Mouse (Mus musculus) midbrain, embryonic 13.5 days (tissue): ENCODE data around the gene Wdr61. TPM values are rescaled to one million over a fixed set of nuclear protein-coding genes. Genes with fewer than 3 reads are reported as not detected.

Source experiments
- ATAC-seq: fragments of 200-750 bp; cut with Nextera tagmentation; 2 replicates; pipeline ENCODE4 v1.8.0; 2017; ENCODE audit warnings: mild to moderate bottlenecking, moderate TSS enrichment, moderate library complexity
- H3K27ac ChIP-seq: fragments of 300-500 bp; sonication (generic); 2 replicates; pipeline ENCODE4 v1.5.1; 2015; ENCODE audit warnings: inconsistent platforms, mild to moderate bottlenecking, moderate library complexity
- H3K27me3 ChIP-seq: fragments of 300-500 bp; sonication (generic); 2 replicates; pipeline ENCODE4 v1.6.1; 2015; ENCODE audit warnings: mild to moderate bottlenecking, inconsistent platforms
- H3K36me3 ChIP-seq: fragments of 300-500 bp; sonication (generic); 2 replicates; pipeline ENCODE4 v1.6.1; 2015; ENCODE audit warnings: mild to moderate bottlenecking, inconsistent platforms
- H3K4me1 ChIP-seq: fragments of 300-500 bp; sonication (generic); replicated peaks from 2 replicates; pipeline ENCODE4 v1.6.1; 2015; ENCODE audit warnings: inconsistent platforms
- H3K4me2 ChIP-seq: fragments of 300-500 bp; sonication (generic); replicated peaks from 2 replicates; pipeline ENCODE4 v1.6.1; 2015; ENCODE audit warnings: moderate library complexity, mild to moderate bottlenecking, inconsistent platforms
- H3K4me3 ChIP-seq: fragments of 300-500 bp; sonication (generic); replicated peaks from 2 replicates; pipeline ENCODE4 v1.5.1; 2015; ENCODE audit warnings: mild to moderate bottlenecking, inconsistent platforms
- H3K9ac ChIP-seq: fragments of 300-500 bp; sonication (generic); replicated peaks from 2 replicates; pipeline ENCODE4 v1.6.1; 2015; ENCODE audit warnings: mild to moderate bottlenecking, inconsistent platforms
- H3K9me3 ChIP-seq: fragments of 300-500 bp; sonication (generic); 2 replicates; pipeline ENCODE4 v1.6.1; 2016; ENCODE audit warnings: mild to moderate bottlenecking, inconsistent platforms
- WGBS: fragments of 180-500 bp; shearing (Covaris S2); methylation state at CpG from one replicate; pipeline ENCODE4 v1.1.7; 2015; 5-methylcytosine and 5-hydroxymethylcytosine counted together
- polyA plus RNA-seq: library from polyadenylated mRNA; unstranded; fragments of >200 nt; fragmentation: Nextera tagmentation; extraction: Ambion mirVana; gene quantifications from 2 replicates; pipeline ENCODE4 v1.2.1, GENCODE M21; 2015

Wdr61 gene
- polyA plus RNA-seq, 1 experiment from 2014 or later, result 119 TPM

GRCm38 (mm10) chr9:54717527-54717926 lies 16.8 kb downstream of the Wdr61 start:
- no peak overlapping the region for H3K4me2 ChIP-seq
- no peak overlapping the region for H3K4me3 ChIP-seq
- H3K27ac ChIP-seq, result no peak overlapping the region
- 78% methylated on average over 3 of the region's 3 CpGs for WGBS
- no peak overlapping the region for H3K9ac ChIP-seq
- H3K27me3 ChIP-seq, result no peaks in the 10 kb centered on the region
- H3K4me1 ChIP-seq, result no peaks in the 10 kb centered on the region
- ATAC-seq, result no peak
- H3K36me3 ChIP-seq, result peaks cover 83% of the 10 kb centered on the region
- H3K9me3 ChIP-seq, result no peaks in the 10 kb centered on the region

GRCm38 (mm10) chr9:54715776-54716175 lies 18.5 kb downstream of the Wdr61 start:
- 98% methylated on average over 3 of the region's 3 CpGs for WGBS
- Histone ChIP-seq H3K4me2 (no peak overlapping the region), H3K9ac (no peak overlapping the region), H3K27ac (no peak overlapping the region), H3K4me1 (no peaks in the 10 kb centered on the region), H3K27me3 (no peaks in the 10 kb centered on the region), H3K9me3 (no peaks in the 10 kb centered on the region), H3K36me3 (peaks cover 85% of the 10 kb centered on the region), H3K4me3 (no peak overlapping the region)
- no peak for ATAC-seq

- Histone ChIP-seq H3K4me2 (no peak overlapping the region), H3K9me3 (no peaks in the 10 kb centered on the region), H3K9ac (no peak overlapping the region), H3K27me3 (no peaks in the 10 kb centered on the region), H3K4me3 (no peak overlapping the region), H3K36me3 (peaks cover 26% of the 10 kb centered on the region), H3K4me1 (peaks cover 16% of the 10 kb centered on the region), H3K27ac (no peak overlapping the region)
- ATAC-seq, result no peak
- WGBS, result 88% methylated on average over 5 of the region's 5 CpGs
Observed at GRCm38 (mm10) chr9:54708085-54708484, 26.2 kb downstream of the Wdr61 start.

GRCm38 (mm10) chr9:54707288-54707999 lies 26.9 kb downstream of the Wdr61 start:
- H3K9ac ChIP-seq, result no peak overlapping the region
- peaks cover 24% of the 10 kb centered on the region for H3K36me3 ChIP-seq
- no peaks in the 10 kb centered on the region for H3K27me3 ChIP-seq
- no peak overlapping the region for H3K27ac ChIP-seq
- peaks cover 16% of the 10 kb centered on the region for H3K4me1 ChIP-seq
- no peaks in the 10 kb centered on the region for H3K9me3 ChIP-seq
- 34% methylated on average over 8 of the region's 8 CpGs for WGBS
- H3K4me2 ChIP-seq, result no peak overlapping the region
- no peak for ATAC-seq
- H3K4me3 ChIP-seq, result no peak overlapping the region

- no peak overlapping the region for H3K4me3 ChIP-seq
- H3K4me1 ChIP-seq, result peaks cover 16% of the 10 kb centered on the region
- H3K9ac ChIP-seq, result no peak overlapping the region
- peaks cover 6% of the 10 kb centered on the region for H3K36me3 ChIP-seq
- no peak overlapping the region for H3K27ac ChIP-seq
- no peak for ATAC-seq
- no peak overlapping the region for H3K4me2 ChIP-seq
- H3K27me3 ChIP-seq, result peaks cover 12% of the 10 kb centered on the region
- WGBS, result 59% methylated on average over 1 of the region's 1 CpGs
- no peaks in the 10 kb centered on the region for H3K9me3 ChIP-seq
Observed at GRCm38 (mm10) chr9:54705561-54705960, 28.8 kb downstream of the Wdr61 start.

GRCm38 (mm10) chr9:54704361-54704760 lies 30.0 kb downstream of the Wdr61 start:
- ATAC-seq, result no peak

GRCm38 (mm10) chr9:54702581-54702980 lies 31.7 kb downstream of the Wdr61 start:
- Histone ChIP-seq H3K9me3 (no peaks in the 10 kb centered on the region), H3K27me3 (peaks cover 35% of the 10 kb centered on the region), H3K4me1 (peaks cover 27% of the 10 kb centered on the region), H3K36me3 (no peaks in the 10 kb centered on the region), H3K27ac (no peak overlapping the region), H3K9ac (no peak overlapping the region), H3K4me3 (no peak overlapping the region), H3K4me2 (no peak overlapping the region)
- no peak for ATAC-seq
- WGBS, result 87% methylated on average over 2 of the region's 2 CpGs

More at GRCm38 (mm10) chr9:54704361-54704760, 30.0 kb downstream of the Wdr61 start:
- 83% methylated on average over 5 of the region's 5 CpGs for WGBS
- H3K9ac ChIP-seq, result no peak overlapping the region
- H3K27ac ChIP-seq, result no peak overlapping the region
- H3K4me3 ChIP-seq, result no peak overlapping the region
- peaks cover 20% of the 10 kb centered on the region for H3K27me3 ChIP-seq
- H3K4me1 ChIP-seq, result peaks cover 25% of the 10 kb centered on the region
- H3K9me3 ChIP-seq, result no peaks in the 10 kb centered on the region
- 0 out of 2 replicates have a peak, but pooled peaks cover 4% of the 10 kb centered on the region for H3K36me3 ChIP-seq
- H3K4me2 ChIP-seq, result no peak overlapping the region

GRCm38 (mm10) chr9:54700746-54701145 lies 33.6 kb downstream of the Wdr61 start:
- 0 out of 2 replicates have a peak, but pooled peaks cover 6% of the 10 kb centered on the region for H3K9me3 ChIP-seq
- no peak overlapping the region for H3K4me3 ChIP-seq
- 80% methylated on average over 7 of the region's 7 CpGs for WGBS
- ATAC-seq, result no peak
- H3K27me3 ChIP-seq, result peaks cover 41% of the 10 kb centered on the region
- peaks cover 21% of the 10 kb centered on the region for H3K4me1 ChIP-seq
- no peak overlapping the region for H3K4me2 ChIP-seq
- H3K27ac ChIP-seq, result no peak overlapping the region
- no peaks in the 10 kb centered on the region for H3K36me3 ChIP-seq
- H3K9ac ChIP-seq, result no peak overlapping the region

- WGBS, result 38% methylated on average over 9 of the region's 9 CpGs
- H3K36me3 ChIP-seq, result no peaks in the 10 kb centered on the region
- ATAC-seq, result 0 out of 2 replicates have a peak, but pooled peaks have one; percentile 19
- H3K27me3 ChIP-seq, result peaks cover 45% of the 10 kb centered on the region
- H3K9ac ChIP-seq, result peak overlapping the region; percentile 80
- peak overlapping the region; percentile 83 for H3K4me2 ChIP-seq
- no peak overlapping the region for H3K27ac ChIP-seq
- peak overlapping the region; percentile 65 for H3K4me3 ChIP-seq
- peaks cover 15% of the 10 kb centered on the region for H3K4me1 ChIP-seq
- H3K9me3 ChIP-seq, result 0 out of 2 replicates have a peak, but pooled peaks cover 6% of the 10 kb centered on the region
Observed at GRCm38 (mm10) chr9:54700174-54700475, 34.2 kb downstream of the Wdr61 start.

- Histone ChIP-seq H3K27ac (no peak overlapping the region), H3K27me3 (peaks cover 45% of the 10 kb centered on the region), H3K4me3 (peak overlapping the region; percentile 65), H3K9ac (peak overlapping the region; percentile 80), H3K36me3 (no peaks in the 10 kb centered on the region), H3K9me3 (0 out of 2 replicates have a peak, but pooled peaks cover 6% of the 10 kb centered on the region), H3K4me2 (peak overlapping the region; percentile 83), H3K4me1 (peaks cover 14% of the 10 kb centered on the region)
- ATAC-seq, result peak; percentile 82
- under 1% methylated on average over 92 of the region's 92 CpGs for WGBS
Observed at GRCm38 (mm10) chr9:54699345-54700173, 34.8 kb downstream of the Wdr61 start.

GRCm38 (mm10) chr9:54699087-54699344 lies 35.3 kb downstream of the Wdr61 start:
- Histone ChIP-seq H3K27me3 (peaks cover 45% of the 10 kb centered on the region), H3K9me3 (0 out of 2 replicates have a peak, but pooled peaks cover 6% of the 10 kb centered on the region), H3K4me1 (peaks cover 14% of the 10 kb centered on the region), H3K27ac (no peak overlapping the region), H3K36me3 (no peaks in the 10 kb centered on the region), H3K4me2 (peak overlapping the region; percentile 83), H3K4me3 (peak overlapping the region; percentile 65), H3K9ac (peak overlapping the region; percentile 80)
- WGBS, result 9% methylated on average over 27 of the region's 27 CpGs
- peak; percentile 72 for ATAC-seq

- no peak within 1 kb of the TSS for H3K27ac ChIP-seq
- peaks cover 14% of the 10 kb centered on the region for H3K4me1 ChIP-seq
- ATAC-seq, result no peak; the same call in none of the 2 replicates
- no peaks in the 10 kb centered on the region for H3K36me3 ChIP-seq
- peak within 1 kb of the TSS; percentile 65 for H3K4me3 ChIP-seq
- peak within 1 kb of the TSS; percentile 80 for H3K9ac ChIP-seq
- H3K4me2 ChIP-seq, result peak within 1 kb of the TSS; percentile 83
- WGBS, result 67% methylated on average over 17 of the region's 17 CpGs
- H3K9me3 ChIP-seq, result 0 out of 2 replicates have a peak, but pooled peaks cover 6% of the 10 kb centered on the region
- peaks cover 45% of the 10 kb centered on the region for H3K27me3 ChIP-seq
Observed at GRCm38 (mm10) chr9:54698318-54699086, 35.8 kb downstream of the Wdr61 start, which contains the start of gene Dnaja4. Dnaja4 (plus strand) TSS chr9:54698873.
